Mouse (Mus musculus): ENCODE results near the gene Arsg.

Arsg gene

GRCm38 (mm10) chr11:109494890-109495770 is 22.0 kb downstream of the Arsg start:
- DNase-seq (ENCODE audit: low read depth, low spot score) = no peak

- DNase-seq (ENCODE audit: low read depth, low spot score) = no peak
These were observed 22.7 kb downstream of the Arsg start for GRCm38 (mm10) chr11:109495771-109496474.

GRCm38 (mm10) chr11:109496475-109496993 is 23.4 kb downstream of the Arsg start:
- no peak for DNase-seq (ENCODE audit: low read depth, low spot score)

GRCm38 (mm10) chr11:109496996-109497714 is 24.0 kb downstream of the Arsg start:
- DNase-seq (ENCODE audit: low read depth, low spot score) = peak; percentile 20

GRCm38 (mm10) chr11:109497990-109498389 is 24.8 kb downstream of the Arsg start:
- DNase-seq (ENCODE audit: low read depth, low spot score) = no peak

GRCm38 (mm10) chr11:109500206-109500605 is 27.0 kb downstream of the Arsg start:
- DNase-seq (ENCODE audit: low read depth, low spot score) = no peak

- DNase-seq (ENCODE audit: low read depth, low spot score) = no peak
These were observed 31.8 kb downstream of the Arsg start for GRCm38 (mm10) chr11:109504977-109505376.

GRCm38 (mm10) chr11:109505823-109506222 is 32.6 kb downstream of the Arsg start:
- no peak for DNase-seq (ENCODE audit: low read depth, low spot score)

GRCm38 (mm10) chr11:109507068-109507467 is 33.9 kb downstream of the Arsg start:
- DNase-seq (ENCODE audit: low read depth, low spot score) = no peak

GRCm38 (mm10) chr11:109512995-109513675 is 40.0 kb downstream of the Arsg start:
- DNase-seq (ENCODE audit: low read depth, low spot score) = no peak

- DNase-seq (ENCODE audit: low read depth, low spot score) = no peak
These were observed 41.0 kb downstream of the Arsg start for GRCm38 (mm10) chr11:109514064-109514612.

GRCm38 (mm10) chr11:109517330-109517729 is 44.2 kb downstream of the Arsg start:
- DNase-seq (ENCODE audit: low read depth, low spot score) = no peak

- no peak for DNase-seq (ENCODE audit: low read depth, low spot score)
These were observed 44.6 kb downstream of the Arsg start for GRCm38 (mm10) chr11:109517816-109518215.

- no peak for DNase-seq (ENCODE audit: low read depth, low spot score)
These were observed 47.8 kb downstream of the Arsg start for GRCm38 (mm10) chr11:109520958-109521357.

- no peak for DNase-seq (ENCODE audit: low read depth, low spot score)
These were observed 51.7 kb downstream of the Arsg start for GRCm38 (mm10) chr11:109524869-109525268.

- DNase-seq (ENCODE audit: low read depth, low spot score) = no peak
These were observed 52.4 kb downstream of the Arsg start for GRCm38 (mm10) chr11:109525571-109525970.

- DNase-seq (ENCODE audit: low read depth, low spot score) = no peak
These were observed 56.9 kb downstream of the Arsg start for GRCm38 (mm10) chr11:109530030-109530429.

- no peak for DNase-seq (ENCODE audit: low read depth, low spot score)
These were observed 62.8 kb downstream of the Arsg start for GRCm38 (mm10) chr11:109535966-109536365.

- no peak for DNase-seq (ENCODE audit: low read depth, low spot score)
These were observed 63.8 kb downstream of the Arsg start for GRCm38 (mm10) chr11:109536939-109537338.

GRCm38 (mm10) chr11:109539290-109539689 is 66.1 kb downstream of the Arsg start:
- no peak for DNase-seq (ENCODE audit: low read depth, low spot score)

GRCm38 (mm10) chr11:109543466-109543865 is 70.3 kb downstream of the Arsg start:
- DNase-seq (ENCODE audit: low read depth, low spot score) = no peak

Measured in brain, embryonic 18.5 days (tissue).